Mouse (Mus musculus): ENCODE data around the gene Ifngr2. TPM values are rescaled to one million over a fixed set of nuclear protein-coding genes. Genes with fewer than 3 reads are reported as not detected.

The Ifngr2 gene
- total RNA-seq, 2 experiments from 2014 or later: 20.2 to 27.6 TPM

GRCm38 (mm10) chr16:91561541-91562457 lies 14.9 kb downstream of the Ifngr2 start:
- DNase-seq (ENCODE audit: low spot score in 2 of 2): no peak

DNA sequence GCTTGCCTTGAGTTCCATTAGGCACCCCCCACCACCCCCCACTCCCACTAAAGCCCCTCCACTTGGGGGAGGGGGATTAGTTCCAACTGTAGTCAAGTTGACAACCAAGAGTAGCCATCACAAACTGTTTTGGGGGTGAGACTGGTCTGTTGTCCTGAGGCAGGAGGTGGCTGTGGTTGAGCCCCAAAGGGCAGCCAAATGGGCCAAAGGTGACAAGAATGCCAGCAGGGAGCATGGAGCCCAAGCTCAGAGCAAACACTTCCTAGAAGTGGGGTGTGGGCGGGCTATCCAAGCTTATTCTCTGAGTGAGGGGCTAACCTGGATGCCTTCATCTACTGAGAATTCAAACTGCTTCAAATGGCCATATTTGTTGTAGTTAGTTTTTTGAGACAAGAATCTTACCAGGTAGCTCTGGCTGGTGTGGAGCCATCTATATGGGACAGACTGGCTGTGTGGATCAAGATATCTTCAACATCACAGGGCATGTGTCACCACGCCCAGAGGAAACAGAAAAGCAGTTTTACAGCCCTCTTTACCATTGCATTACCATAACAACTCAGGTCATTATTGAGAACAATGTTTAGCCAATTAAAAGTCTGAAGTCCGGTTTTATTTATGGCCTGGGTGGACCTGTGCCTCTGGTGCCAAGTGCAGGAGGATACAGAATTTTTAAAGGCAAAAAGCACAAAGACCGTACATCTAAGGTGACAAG lies 17.9 kb downstream of the Ifngr2 start:
- DNase-seq (ENCODE audit: low spot score in 2 of 2): no peak

GRCm38 (mm10) chr16:91565292-91565951 lies 18.6 kb downstream of the Ifngr2 start:
- DNase-seq (ENCODE audit: low spot score in 2 of 2): no peak

DNA sequence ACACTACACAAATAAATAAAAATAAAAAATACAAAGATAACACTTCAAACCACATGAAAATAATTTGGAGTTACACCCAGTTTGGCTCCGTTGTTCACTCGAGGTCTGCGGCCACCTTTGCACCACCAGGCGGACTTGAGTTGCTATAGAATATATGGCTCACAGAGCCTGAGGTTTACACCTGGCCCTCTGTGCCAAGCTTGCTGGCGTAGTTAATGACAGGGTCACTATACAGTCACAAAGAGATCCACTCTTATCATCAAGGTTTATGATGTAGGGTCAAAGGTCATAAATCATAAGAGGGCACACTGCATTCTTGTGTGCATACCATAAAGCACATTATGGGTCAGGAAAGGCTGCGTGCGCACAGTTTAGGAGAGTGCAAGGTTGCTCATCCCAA lies 19.1 kb downstream of the Ifngr2 start:
- DNase-seq (ENCODE audit: low spot score in 2 of 2): no peak

DNA sequence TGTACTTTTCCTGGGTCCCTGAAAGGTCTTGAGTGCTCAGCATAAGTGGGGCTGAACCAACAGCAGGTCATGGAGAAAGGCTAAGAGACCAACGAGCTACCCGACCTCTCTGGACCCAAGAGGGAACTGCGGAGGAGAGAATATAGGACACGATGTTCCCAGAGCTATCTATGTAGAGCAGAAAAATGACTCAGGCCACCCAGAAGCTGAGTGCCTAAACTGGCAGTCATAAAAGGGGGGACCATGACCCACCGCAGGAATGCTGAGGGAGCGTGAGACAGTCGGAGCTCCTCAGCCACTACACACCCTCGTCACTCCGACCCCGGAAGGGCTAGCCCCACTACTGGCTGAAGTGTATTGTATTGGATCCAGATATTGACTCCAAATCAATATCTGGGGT lies 22.1 kb downstream of the Ifngr2 start:
- no peak for DNase-seq (ENCODE audit: low spot score in 2 of 2)

- DNase-seq (ENCODE audit: low spot score in 2 of 2): no peak
These were observed 24.2 kb downstream of the Ifngr2 start for GRCm38 (mm10) chr16:91571105-91571504.

DNA sequence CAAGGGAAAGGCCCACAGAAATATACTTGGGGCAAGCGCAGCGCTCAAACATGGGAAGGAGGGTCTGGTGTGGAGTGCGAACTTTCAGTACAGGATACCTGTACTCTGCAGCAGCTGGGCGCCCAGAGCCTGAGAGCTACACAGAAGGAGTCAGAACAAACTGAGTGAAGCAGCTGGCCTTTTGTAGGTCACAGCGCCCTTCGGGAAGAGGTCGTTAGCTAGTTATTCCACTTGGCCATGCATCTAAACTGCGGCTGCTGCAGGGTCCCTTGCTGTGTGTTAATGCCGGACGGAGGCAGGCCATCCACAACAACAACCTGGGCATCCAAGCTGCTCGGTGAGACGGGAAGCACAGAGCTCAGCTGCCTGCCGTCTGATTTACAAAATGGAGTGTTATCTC lies 28.3 kb downstream of the Ifngr2 start:
- no peak for DNase-seq (ENCODE audit: low spot score in 2 of 2)

DNA sequence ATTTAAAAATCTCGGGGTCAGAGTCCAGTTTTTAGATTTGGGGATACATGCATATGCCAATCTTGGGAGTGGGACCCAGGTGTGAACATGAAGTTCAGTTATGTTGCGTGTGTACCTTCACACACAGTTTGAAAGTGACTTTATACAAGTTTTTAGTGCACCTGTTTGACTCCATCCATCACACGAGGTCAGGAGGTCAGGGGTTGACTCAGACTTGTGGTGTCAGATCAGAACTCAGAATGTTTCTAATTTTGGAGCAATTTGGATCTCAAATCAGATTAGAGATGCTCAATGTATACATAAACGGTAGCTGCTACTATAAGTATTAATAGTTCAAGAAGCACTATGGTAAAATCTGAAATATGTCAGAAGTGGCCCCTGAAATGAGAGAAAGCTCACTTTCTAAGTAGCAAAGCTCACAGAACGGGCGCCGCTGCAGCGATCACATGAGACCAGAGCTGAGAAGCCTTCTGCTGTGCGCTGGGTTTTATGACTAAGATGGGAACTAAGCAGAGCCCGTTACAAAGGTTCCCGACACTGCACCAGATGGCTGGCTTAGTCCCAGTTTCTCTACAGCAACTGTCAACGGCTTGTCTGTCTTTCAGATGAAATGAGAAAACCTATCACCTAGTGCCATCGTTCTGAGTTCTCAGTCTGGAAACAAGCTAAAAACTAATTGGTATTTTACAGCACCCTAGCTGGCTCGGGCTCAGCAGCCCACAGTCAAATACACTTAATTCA lies 32.3 kb downstream of the Ifngr2 start:
- DNase-seq (ENCODE audit: low spot score in 2 of 2): no peak

- no peak for DNase-seq (ENCODE audit: low spot score in 2 of 2)
These were observed 35.4 kb downstream of the Ifngr2 start for GRCm38 (mm10) chr16:91582307-91582706.

GRCm38 (mm10) chr16:91585617-91586016 lies 38.7 kb downstream of the Ifngr2 start:
- no peak for DNase-seq (ENCODE audit: low spot score in 2 of 2)

DNA sequence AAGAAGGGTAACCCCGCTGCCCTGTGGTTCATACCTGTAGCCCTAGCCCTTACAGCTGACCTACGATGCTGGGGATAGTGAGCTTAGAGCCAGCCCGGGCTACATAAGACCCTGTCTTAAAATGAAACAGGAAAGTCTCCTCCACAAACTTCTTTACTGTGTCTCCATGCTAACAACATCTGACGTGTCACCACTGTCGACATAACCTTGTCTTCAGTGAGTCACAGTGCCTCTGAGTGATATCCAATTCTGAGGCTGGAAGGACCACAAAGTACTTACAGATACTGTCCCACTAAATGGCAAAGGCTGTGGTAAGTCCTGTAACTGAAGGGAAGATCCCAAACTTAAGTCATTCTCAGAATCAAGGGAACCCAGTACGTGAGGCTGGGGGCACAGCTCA lies 39.4 kb downstream of the Ifngr2 start:
- DNase-seq (ENCODE audit: low spot score in 2 of 2): no peak

DNA sequence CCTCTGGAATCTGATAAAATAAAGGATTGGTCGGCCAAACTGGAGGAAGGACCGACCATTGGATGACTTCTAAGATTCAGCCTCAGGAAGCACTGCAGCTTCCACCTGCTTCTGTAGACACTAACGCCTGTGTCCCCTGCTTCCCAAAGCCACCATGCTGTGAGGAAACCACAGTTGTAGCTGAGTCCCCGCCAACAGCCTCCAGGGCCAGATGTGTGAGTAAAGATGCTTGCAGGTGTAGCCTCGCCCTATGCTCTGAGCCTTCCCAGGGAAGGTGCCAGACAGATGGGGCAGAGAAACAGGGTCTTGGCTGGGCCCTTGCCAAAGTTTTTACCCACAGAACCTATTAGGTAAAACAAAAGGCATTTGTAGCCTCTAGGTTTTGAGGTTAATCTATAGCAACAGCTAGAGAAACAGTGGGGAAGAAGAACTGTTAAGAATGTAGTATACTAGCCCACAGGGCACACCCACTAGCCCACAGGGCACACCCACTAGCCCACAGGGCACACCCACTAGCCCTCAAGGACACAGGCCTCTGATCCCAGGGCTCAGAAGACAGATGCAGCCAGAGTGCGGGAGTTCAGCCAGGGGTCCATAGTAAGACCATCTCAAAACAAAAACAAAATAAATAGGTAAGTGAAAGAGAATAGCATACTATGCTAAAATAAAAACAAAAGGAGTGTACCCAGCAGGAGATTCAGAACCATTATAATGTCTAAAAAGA lies 41.0 kb downstream of the Ifngr2 start:
- no peak for DNase-seq (ENCODE audit: low spot score in 2 of 2)

DNA sequence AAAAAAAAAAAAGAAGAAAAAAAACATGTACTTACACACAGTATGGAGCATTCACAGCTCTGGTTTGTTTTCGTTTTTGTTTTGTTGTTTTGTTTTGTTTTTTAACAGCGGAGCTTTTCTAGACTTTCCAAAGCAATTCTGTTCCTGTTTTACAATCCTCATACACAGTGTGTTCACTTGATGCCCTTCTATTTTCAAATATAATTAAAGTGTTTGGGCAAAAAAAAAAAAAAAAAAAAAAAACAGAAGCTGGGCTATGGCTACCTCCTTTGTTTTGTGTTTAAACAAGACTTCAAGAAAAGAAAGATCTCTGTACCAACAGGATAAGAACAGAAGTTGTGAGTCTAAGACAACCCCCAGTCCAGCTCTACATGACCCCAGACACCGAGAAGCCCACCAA lies 41.8 kb downstream of the Ifngr2 start:
- no peak for DNase-seq (ENCODE audit: low spot score in 2 of 2)

DNA sequence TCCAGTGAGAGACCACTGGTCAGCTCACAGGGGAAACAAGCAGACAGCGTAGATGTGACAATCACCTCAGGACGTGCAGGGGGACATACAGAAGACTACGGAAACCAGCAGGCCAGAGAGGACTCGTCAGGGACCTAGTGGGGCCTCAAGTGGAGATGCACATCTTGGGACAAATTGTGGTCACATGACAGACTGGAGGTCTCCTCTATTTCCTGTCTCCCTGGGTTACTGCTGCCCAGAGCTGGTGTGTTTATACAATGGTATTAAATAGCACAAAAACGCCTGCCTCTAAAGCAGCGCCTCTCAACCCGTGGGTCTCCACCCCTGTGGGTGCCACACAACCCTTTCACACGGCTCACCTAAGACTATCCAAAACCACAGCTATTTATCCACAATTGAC lies 45.3 kb downstream of the Ifngr2 start:
- no peak for DNase-seq (ENCODE audit: low spot score in 2 of 2)

DNA sequence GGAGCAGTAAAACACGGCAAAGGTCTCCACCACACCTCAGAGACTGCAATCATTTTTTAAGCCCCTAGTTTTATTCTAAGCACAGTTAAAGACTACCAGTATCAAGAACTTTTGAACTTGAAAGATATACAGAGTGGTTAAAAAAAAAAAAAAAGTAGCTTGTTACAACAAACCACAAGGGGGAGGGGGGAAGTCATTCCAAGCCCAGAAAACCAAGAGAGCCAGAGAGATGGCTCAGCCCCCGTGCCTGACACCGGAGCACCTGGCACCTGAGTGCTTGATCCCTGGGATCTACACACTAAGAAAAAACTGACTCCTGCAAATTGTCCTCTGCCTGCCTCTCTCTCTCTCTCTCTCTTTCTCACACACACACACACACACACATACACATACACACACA lies 46.4 kb downstream of the Ifngr2 start:
- DNase-seq (ENCODE audit: low spot score in 2 of 2): no peak

DNA sequence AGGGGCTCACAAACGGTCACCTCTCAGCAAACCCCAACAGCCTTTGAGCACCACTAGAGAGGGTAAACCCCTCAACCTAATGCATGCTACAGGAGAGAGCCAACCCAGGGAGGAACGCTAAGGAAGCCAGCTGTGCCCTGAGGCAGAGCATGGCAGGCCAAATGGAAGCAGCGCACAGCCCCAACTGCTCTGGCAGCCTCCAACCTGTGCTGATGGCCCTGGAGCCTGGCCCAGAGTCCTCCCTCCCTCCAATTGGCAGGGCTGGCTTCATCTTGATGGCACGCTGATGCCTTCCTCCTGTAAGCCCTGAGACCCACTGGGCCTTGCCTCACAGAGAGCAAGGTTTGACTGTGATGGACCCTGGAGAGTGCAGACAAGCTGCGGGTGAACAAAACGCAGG lies 48.2 kb downstream of the Ifngr2 start:
- no peak for DNase-seq (ENCODE audit: low spot score in 2 of 2)

DNA sequence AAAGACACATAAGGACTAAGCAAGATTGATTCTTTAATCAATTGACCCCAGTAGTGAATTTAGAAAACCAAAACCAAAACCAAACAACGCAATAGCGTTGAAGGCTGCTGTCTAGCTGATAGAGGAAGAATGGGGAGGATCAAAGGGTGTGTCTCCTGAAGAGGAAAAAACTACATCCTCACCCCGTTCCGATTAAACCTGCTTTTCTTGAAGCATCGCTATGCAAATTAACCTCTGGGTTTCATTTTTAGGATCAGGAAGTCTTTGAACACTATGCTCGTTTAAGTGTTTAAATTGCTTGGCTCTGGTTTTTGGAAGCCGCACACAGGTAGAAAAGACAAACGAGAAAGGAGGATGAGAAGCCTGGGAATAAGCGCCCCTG lies 49.5 kb downstream of the Ifngr2 start:
- DNase-seq (ENCODE audit: low spot score in 2 of 2): no peak

- no peak for DNase-seq (ENCODE audit: low spot score in 2 of 2)
These were observed 50.2 kb downstream of the Ifngr2 start for GRCm38 (mm10) chr16:91596779-91597671.

GRCm38 (mm10) chr16:91597672-91598010 lies 50.8 kb downstream of the Ifngr2 start, which contains the start of gene Tmem50b:
Gene Tmem50b, minus strand, starts transcription at chr16:91597800.
- DNase-seq (ENCODE audit: low spot score in 2 of 2): peak; percentile 97 to 99

DNA sequence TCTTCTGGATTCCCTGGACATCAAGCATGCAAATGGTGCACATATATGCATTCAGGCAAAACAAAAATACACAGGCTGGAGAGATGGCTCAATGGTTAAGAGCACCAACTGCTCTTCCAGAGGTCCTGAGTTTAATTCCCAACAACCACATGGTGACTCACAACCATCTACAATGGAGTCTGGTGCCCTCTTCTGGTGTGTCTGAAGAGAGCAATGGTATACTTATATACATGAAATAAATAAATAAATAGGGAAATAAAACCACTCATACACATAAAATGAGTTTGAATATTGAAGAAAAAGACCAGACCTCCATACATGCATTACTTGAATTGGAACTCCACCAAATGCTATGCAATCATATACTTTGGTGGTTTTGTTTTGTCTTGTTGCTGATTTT lies 52.4 kb downstream of the Ifngr2 start:
- DNase-seq (ENCODE audit: low spot score in 2 of 2): no peak
